Mouse (Mus musculus): ENCODE measurements around the gene Lmntd1. TPM values are rescaled to one million over a fixed set of nuclear protein-coding genes. Genes with fewer than 3 reads are reported as not detected.

Gene Lmntd1
- polyA plus RNA-seq, 1 experiment: not detected

- H3K27me3 ChIP-seq (ENCODE audit: control insufficient read depth, insufficient read depth, insufficient read length): peaks cover 3% of the 10 kb centered on the region
- no peak overlapping the region for H3K4me2 ChIP-seq (ENCODE audit: low read depth)
- TF ChIP-seq POLR2AphosphoS2 (IDR thresholded peaks at IDR 0.05; ENCODE audit: insufficient read length, low read depth): no peak
- TF ChIP-seq USF1 (IDR thresholded peaks at IDR 0.05; ENCODE audit: low read depth): no peak
- no peak for TF ChIP-seq MAX (IDR thresholded peaks at IDR 0.05; ENCODE audit: low read depth)
- TF ChIP-seq E2F4 (IDR thresholded peaks at IDR 0.05; ENCODE audit: insufficient read depth): no peak
- no peak for TF ChIP-seq CEBPB (IDR thresholded peaks at IDR 0.05; ENCODE audit: insufficient read depth, poor library complexity, severe bottlenecking)
- no peak for TF ChIP-seq REST (IDR thresholded peaks at IDR 0.05; ENCODE audit: insufficient read depth, insufficient read length)
- TF ChIP-seq MYOG (IDR thresholded peaks at IDR 0.05; ENCODE audit: control insufficient read depth in 1 of 3, insufficient read depth in 1 of 3, insufficient read length in 2 of 3, low read depth in 2 of 3): no peak
- TF ChIP-seq TCF3 (IDR thresholded peaks at IDR 0.05; ENCODE audit: insufficient read length, low read depth): no peak
- no peak for TF ChIP-seq SRF (IDR thresholded peaks at IDR 0.05; ENCODE audit: control insufficient read depth, insufficient read length, low read depth)
- TF ChIP-seq POLR2A (IDR thresholded peaks at IDR 0.05; ENCODE audit: insufficient read length, low read depth): no peak
- TF ChIP-seq TCF12 (IDR thresholded peaks at IDR 0.05; ENCODE audit: insufficient read depth, poor library complexity, severe bottlenecking): no peak
- TF ChIP-seq MYOD1 (IDR thresholded peaks at IDR 0.05; ENCODE audit: control insufficient read depth in 1 of 3, insufficient read length in 2 of 3, low read depth in 2 of 3): no peak
- H3K4me3 ChIP-seq: no peak overlapping the region
- no peak overlapping the region for H3ac ChIP-seq (ENCODE audit: control insufficient read depth, insufficient read length)
- no peaks in the 10 kb centered on the region for H3K36me3 ChIP-seq (ENCODE audit: control insufficient read depth, insufficient read depth)
- H3K79me2 ChIP-seq (ENCODE audit: control insufficient read depth, insufficient read depth): no peaks in the 10 kb centered on the region
Observed at GRCm38 (mm10) chr6:145655678-145656077, 41.6 kb upstream of the Lmntd1 start.

- Histone ChIP-seq H3ac (ENCODE audit: control insufficient read depth, insufficient read length) (no peak overlapping the region), H3K4me3 (no peak overlapping the region), H3K36me3 (ENCODE audit: control insufficient read depth, insufficient read depth) (no peaks in the 10 kb centered on the region), H3K27me3 (ENCODE audit: control insufficient read depth, insufficient read depth, insufficient read length) (peaks cover 3% of the 10 kb centered on the region), H3K4me2 (ENCODE audit: low read depth) (no peak overlapping the region), H3K79me2 (ENCODE audit: control insufficient read depth, insufficient read depth) (no peaks in the 10 kb centered on the region)
- TF ChIP-seq POLR2A (IDR thresholded peaks at IDR 0.05; ENCODE audit: insufficient read length, low read depth): no peak
- TF ChIP-seq POLR2AphosphoS2 (IDR thresholded peaks at IDR 0.05; ENCODE audit: insufficient read length, low read depth): no peak
- TF ChIP-seq TCF12 (IDR thresholded peaks at IDR 0.05; ENCODE audit: insufficient read depth, poor library complexity, severe bottlenecking): no peak
- no peak for TF ChIP-seq TCF3 (IDR thresholded peaks at IDR 0.05; ENCODE audit: insufficient read length, low read depth)
- no peak for TF ChIP-seq USF1 (IDR thresholded peaks at IDR 0.05; ENCODE audit: low read depth)
- TF ChIP-seq MYOD1 (IDR thresholded peaks at IDR 0.05; ENCODE audit: control insufficient read depth in 1 of 3, insufficient read length in 2 of 3, low read depth in 2 of 3): no peak
- TF ChIP-seq SRF (IDR thresholded peaks at IDR 0.05; ENCODE audit: control insufficient read depth, insufficient read length, low read depth): no peak
- TF ChIP-seq REST (IDR thresholded peaks at IDR 0.05; ENCODE audit: insufficient read depth, insufficient read length): no peak
- TF ChIP-seq MAX (IDR thresholded peaks at IDR 0.05; ENCODE audit: low read depth): no peak
- TF ChIP-seq CEBPB (IDR thresholded peaks at IDR 0.05; ENCODE audit: insufficient read depth, poor library complexity, severe bottlenecking): no peak
- TF ChIP-seq MYOG (IDR thresholded peaks at IDR 0.05; ENCODE audit: control insufficient read depth in 1 of 3, insufficient read depth in 1 of 3, insufficient read length in 2 of 3, low read depth in 2 of 3): no peak
- TF ChIP-seq E2F4 (IDR thresholded peaks at IDR 0.05; ENCODE audit: insufficient read depth): no peak
Observed at GRCm38 (mm10) chr6:145654062-145654836, 40.1 kb upstream of the Lmntd1 start.

- H3ac ChIP-seq (ENCODE audit: control insufficient read depth, insufficient read length): no peak overlapping the region
- no peaks in the 10 kb centered on the region for H3K36me3 ChIP-seq (ENCODE audit: control insufficient read depth, insufficient read depth)
- no peaks in the 10 kb centered on the region for H3K27me3 ChIP-seq (ENCODE audit: control insufficient read depth, insufficient read depth, insufficient read length)
- no peak overlapping the region for H3K4me3 ChIP-seq
- no peak overlapping the region for H3K4me2 ChIP-seq (ENCODE audit: low read depth)
- H3K79me2 ChIP-seq (ENCODE audit: control insufficient read depth, insufficient read depth): no peaks in the 10 kb centered on the region
- no peak for TF ChIP-seq MYOG (IDR thresholded peaks at IDR 0.05; ENCODE audit: control insufficient read depth in 1 of 3, insufficient read depth in 1 of 3, insufficient read length in 2 of 3, low read depth in 2 of 3)
- TF ChIP-seq TCF3 (IDR thresholded peaks at IDR 0.05; ENCODE audit: insufficient read length, low read depth): no peak
- TF ChIP-seq MAX (IDR thresholded peaks at IDR 0.05; ENCODE audit: low read depth): no peak
- no peak for TF ChIP-seq REST (IDR thresholded peaks at IDR 0.05; ENCODE audit: insufficient read depth, insufficient read length)
- TF ChIP-seq USF1 (IDR thresholded peaks at IDR 0.05; ENCODE audit: low read depth): no peak
- TF ChIP-seq SRF (IDR thresholded peaks at IDR 0.05; ENCODE audit: control insufficient read depth, insufficient read length, low read depth): no peak
- TF ChIP-seq CEBPB (IDR thresholded peaks at IDR 0.05; ENCODE audit: insufficient read depth, poor library complexity, severe bottlenecking): no peak
- no peak for TF ChIP-seq E2F4 (IDR thresholded peaks at IDR 0.05; ENCODE audit: insufficient read depth)
- no peak for TF ChIP-seq MYOD1 (IDR thresholded peaks at IDR 0.05; ENCODE audit: control insufficient read depth in 1 of 3, insufficient read length in 2 of 3, low read depth in 2 of 3)
- no peak for TF ChIP-seq POLR2AphosphoS2 (IDR thresholded peaks at IDR 0.05; ENCODE audit: insufficient read length, low read depth)
- TF ChIP-seq TCF12 (IDR thresholded peaks at IDR 0.05; ENCODE audit: insufficient read depth, poor library complexity, severe bottlenecking): no peak
Observed at GRCm38 (mm10) chr6:145653626-145654025, 39.5 kb upstream of the Lmntd1 start.

GRCm38 (mm10) chr6:145652986-145653385, 38.9 kb upstream of the Lmntd1 start:
- no peaks in the 10 kb centered on the region for H3K36me3 ChIP-seq (ENCODE audit: control insufficient read depth, insufficient read depth)
- no peak overlapping the region for H3K4me3 ChIP-seq
- no peak overlapping the region for H3ac ChIP-seq (ENCODE audit: control insufficient read depth, insufficient read length)
- no peaks in the 10 kb centered on the region for H3K79me2 ChIP-seq (ENCODE audit: control insufficient read depth, insufficient read depth)
- no peak overlapping the region for H3K4me2 ChIP-seq (ENCODE audit: low read depth)
- no peak for TF ChIP-seq CEBPB (IDR thresholded peaks at IDR 0.05; ENCODE audit: insufficient read depth, poor library complexity, severe bottlenecking)
- no peak for TF ChIP-seq POLR2A (IDR thresholded peaks at IDR 0.05; ENCODE audit: insufficient read length, low read depth)
- no peak for TF ChIP-seq TCF3 (IDR thresholded peaks at IDR 0.05; ENCODE audit: insufficient read length, low read depth)
- TF ChIP-seq REST (IDR thresholded peaks at IDR 0.05; ENCODE audit: insufficient read depth, insufficient read length): no peak
- TF ChIP-seq POLR2AphosphoS2 (IDR thresholded peaks at IDR 0.05; ENCODE audit: insufficient read length, low read depth): no peak
- no peak for TF ChIP-seq MYOD1 (IDR thresholded peaks at IDR 0.05; ENCODE audit: control insufficient read depth in 1 of 3, insufficient read length in 2 of 3, low read depth in 2 of 3)
- no peak for TF ChIP-seq E2F4 (IDR thresholded peaks at IDR 0.05; ENCODE audit: insufficient read depth)
- TF ChIP-seq USF1 (IDR thresholded peaks at IDR 0.05; ENCODE audit: low read depth): no peak
- TF ChIP-seq TCF12 (IDR thresholded peaks at IDR 0.05; ENCODE audit: insufficient read depth, poor library complexity, severe bottlenecking): no peak
- no peak for TF ChIP-seq SRF (IDR thresholded peaks at IDR 0.05; ENCODE audit: control insufficient read depth, insufficient read length, low read depth)
- no peaks in the 10 kb centered on the region for H3K27me3 ChIP-seq (ENCODE audit: control insufficient read depth, insufficient read depth, insufficient read length)
